Mouse (Mus musculus): ENCODE data around the gene Wdr20. TPM values are rescaled to one million over a fixed set of nuclear protein-coding genes. Genes with fewer than 3 reads are reported as not detected.

Wdr20 gene
- total and polyA plus RNA-seq, 3 experiments: 17.9 to 26.2 (median 22.8) TPM

DNA sequence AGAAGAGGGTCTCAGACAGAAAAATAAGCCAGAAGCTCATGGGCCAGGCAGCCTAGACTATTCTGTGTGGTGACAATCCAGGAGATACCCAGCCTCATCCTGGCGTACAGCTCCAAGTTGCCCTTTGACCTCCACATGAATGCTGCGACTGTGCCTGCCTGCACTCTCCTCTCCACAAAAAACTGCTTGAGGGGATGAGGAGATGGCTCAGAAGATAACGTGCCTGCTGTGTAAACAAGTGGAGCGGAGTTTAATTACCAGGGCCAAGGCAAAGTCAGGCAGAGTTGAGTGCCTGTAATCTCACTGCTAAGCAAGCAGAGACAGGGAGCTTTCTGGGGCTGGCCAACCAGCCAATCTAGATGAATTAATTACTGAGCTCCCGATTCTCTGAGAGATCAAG lies 21.7 kb upstream of the Wdr20 start:
- TF ChIP-seq MAZ (IDR thresholded peaks at IDR 0.05; ENCODE audit: low read depth, low read length): no peak
- in situ Hi-C loops (cut with MboI; ENCODE audit: low pct_ligation_motif_present, low pct_unique_long_range_greater_than_20kb, low sequenced_read_pairs): no loop called here
- H3K4me1 ChIP-seq (ENCODE audit: control insufficient read depth in 1 of 2, insufficient read depth in 2 of 2): no peaks in the 10 kb centered on the region
- peaks cover 10% of the 10 kb centered on the region for H3K9me3 ChIP-seq (replicated peaks; ENCODE audit: low read length)
- no peaks in the 10 kb centered on the region for H3K36me3 ChIP-seq (replicated peaks in 1 of 2; ENCODE audit: control insufficient read depth in 1 of 2, insufficient read depth in 1 of 2, low read length in 1 of 2)
- no peak overlapping the region for H3K4me2 ChIP-seq (ENCODE audit: insufficient read depth, low read depth, poor library complexity, severe bottlenecking)
- H3K27ac ChIP-seq (ENCODE audit: insufficient read depth, low read depth): no peak overlapping the region
- H3K79me2 ChIP-seq (replicated peaks; ENCODE audit: control insufficient read depth, extremely low read depth, insufficient read depth, poor library complexity, severe bottlenecking): no peaks in the 10 kb centered on the region
- no peak overlapping the region for H3K9ac ChIP-seq (ENCODE audit: insufficient read depth, low read depth)
- peaks cover 19% of the 10 kb centered on the region for H3K27me3 ChIP-seq (replicated peaks)
- no peak overlapping the region for H3K4me3 ChIP-seq (replicated peaks in 1 of 3; ENCODE audit: low read depth in 2 of 3, low read length in 2 of 3, poor library complexity in 1 of 3)
- dilution Hi-C loops (cut with MboI; ENCODE audit: extremely low pct_ligation_motif_present, extremely low pct_unique_long_range_greater_than_20kb, low sequenced_read_pairs): no loop called here
- no peak for DNase-seq (ENCODE audit: extremely low read depth)

DNA sequence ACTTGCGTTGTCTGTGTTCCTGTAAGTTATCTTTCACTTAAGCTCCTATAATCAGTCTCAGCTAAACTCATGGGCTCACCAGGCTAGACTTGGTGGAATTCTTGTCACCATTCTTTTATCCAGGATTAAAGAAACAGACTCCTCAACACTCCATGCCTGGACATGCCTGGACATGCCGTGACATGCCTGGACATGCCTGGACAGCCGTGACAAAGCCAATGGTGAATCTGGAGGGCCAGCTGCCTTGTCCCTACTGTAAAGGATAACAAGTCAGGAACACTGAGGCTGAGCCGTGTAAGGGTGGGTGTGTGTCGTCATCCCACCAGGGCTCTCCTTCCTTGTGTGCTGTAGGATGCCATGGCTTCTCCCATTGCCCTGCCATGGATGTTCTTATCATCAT lies 12.7 kb upstream of the Wdr20 start:
- Histone ChIP-seq H3K36me3 (replicated peaks in 1 of 2; ENCODE audit: control insufficient read depth in 1 of 2, insufficient read depth in 1 of 2, low read length in 1 of 2) (no peaks in the 10 kb centered on the region), H3K4me3 (replicated peaks in 1 of 3; ENCODE audit: low read depth in 2 of 3, low read length in 2 of 3, poor library complexity in 1 of 3) (no peak overlapping the region), H3K27ac (ENCODE audit: insufficient read depth, low read depth) (peak overlapping the region; percentile 77), H3K4me1 (ENCODE audit: control insufficient read depth in 1 of 2, insufficient read depth in 2 of 2) (peaks cover 6 to 36% of the 10 kb centered on the region in 2 experiments), H3K27me3 (replicated peaks) (peaks cover 10% of the 10 kb centered on the region), H3K4me2 (ENCODE audit: insufficient read depth, low read depth, poor library complexity, severe bottlenecking) (no peak overlapping the region), H3K79me2 (replicated peaks; ENCODE audit: control insufficient read depth, extremely low read depth, insufficient read depth, poor library complexity, severe bottlenecking) (no peaks in the 10 kb centered on the region), H3K9me3 (replicated peaks; ENCODE audit: low read length) (peaks cover 13% of the 10 kb centered on the region), H3K9ac (ENCODE audit: insufficient read depth, low read depth) (no peak overlapping the region)
- dilution Hi-C loops (cut with MboI; ENCODE audit: extremely low pct_ligation_motif_present, extremely low pct_unique_long_range_greater_than_20kb, low sequenced_read_pairs) (no loop called here), in situ Hi-C loops (cut with MboI; ENCODE audit: low pct_ligation_motif_present, low pct_unique_long_range_greater_than_20kb, low sequenced_read_pairs) (no loop called here)
- TF ChIP-seq CHD1 (IDR thresholded peaks at IDR 0.05; ENCODE audit: low read depth, low read length): peak; percentile 91; the same call in 1 of the 2 replicates
- TF ChIP-seq MAFK (IDR thresholded peaks at IDR 0.05; ENCODE audit: insufficient replicate concordance, low read length): no peak
- DNase-seq (ENCODE audit: extremely low read depth): no peak

DNA sequence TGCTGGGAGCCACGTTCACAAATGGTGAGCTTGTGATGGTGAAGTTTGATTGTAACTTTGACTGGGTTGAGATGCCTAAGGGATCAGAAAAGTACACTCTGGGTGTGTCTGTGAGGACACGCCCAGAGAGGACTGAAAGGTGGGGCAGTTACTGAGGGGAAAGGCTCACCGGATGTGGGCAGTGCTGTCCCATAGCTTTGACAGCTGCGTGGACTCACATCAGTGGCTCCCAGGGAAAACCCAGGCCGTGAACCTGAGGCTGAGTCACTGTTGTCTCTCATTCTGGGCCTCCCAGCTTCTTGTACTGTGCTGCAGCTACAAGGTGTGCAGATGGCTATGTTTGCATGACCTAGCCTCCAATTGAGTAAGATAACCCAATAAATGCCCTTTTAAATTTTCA lies 12.3 kb upstream of the Wdr20 start:
- Histone ChIP-seq H3K79me2 (replicated peaks; ENCODE audit: control insufficient read depth, extremely low read depth, insufficient read depth, poor library complexity, severe bottlenecking) (no peaks in the 10 kb centered on the region), H3K4me3 (replicated peaks in 1 of 3; ENCODE audit: low read depth in 2 of 3, low read length in 2 of 3, poor library complexity in 1 of 3) (no peak overlapping the region), H3K4me2 (ENCODE audit: insufficient read depth, low read depth, poor library complexity, severe bottlenecking) (no peak overlapping the region), H3K27me3 (replicated peaks) (peaks cover 5% of the 10 kb centered on the region), H3K9me3 (replicated peaks; ENCODE audit: low read length) (peaks cover 13% of the 10 kb centered on the region), H3K27ac (ENCODE audit: insufficient read depth, low read depth) (peak overlapping the region; percentile 77), H3K4me1 (ENCODE audit: control insufficient read depth in 1 of 2, insufficient read depth in 2 of 2) (peaks cover 6 to 36% of the 10 kb centered on the region in 2 experiments), H3K36me3 (replicated peaks in 1 of 2; ENCODE audit: control insufficient read depth in 1 of 2, insufficient read depth in 1 of 2, low read length in 1 of 2) (no peaks in the 10 kb centered on the region), H3K9ac (ENCODE audit: insufficient read depth, low read depth) (no peak overlapping the region)
- in situ Hi-C loops (cut with MboI; ENCODE audit: low pct_ligation_motif_present, low pct_unique_long_range_greater_than_20kb, low sequenced_read_pairs) (no loop called here), dilution Hi-C loops (cut with MboI; ENCODE audit: extremely low pct_ligation_motif_present, extremely low pct_unique_long_range_greater_than_20kb, low sequenced_read_pairs) (no loop called here)
- peak; percentile 73 for DNase-seq (ENCODE audit: extremely low read depth)
- TF ChIP-seq POLR2AphosphoS2 (IDR thresholded peaks at IDR 0.05; ENCODE audit: low read depth, low read length): no peak
- TF ChIP-seq TBP (conservative IDR thresholded peaks at IDR 0.05; ENCODE audit: low read depth, low read length): no peak
- TF ChIP-seq NELFE (IDR thresholded peaks at IDR 0.05; ENCODE audit: low read depth, low read length): no peak
- TF ChIP-seq E2F4 (IDR thresholded peaks at IDR 0.05; ENCODE audit: insufficient replicate concordance, low read depth, low read length): no peak
- TF ChIP-seq GABPA (IDR thresholded peaks at IDR 0.05; ENCODE audit: insufficient replicate concordance, low read depth, low read length): no peak
- no peak for TF ChIP-seq RCOR1 (conservative IDR thresholded peaks at IDR 0.05; ENCODE audit: low read depth, low read length)
- TF ChIP-seq USF2 (conservative IDR thresholded peaks at IDR 0.05; ENCODE audit: low read depth, low read length): no peak
- TF ChIP-seq CHD1 (IDR thresholded peaks at IDR 0.05; ENCODE audit: low read depth, low read length): no peak
- TF ChIP-seq ZMIZ1 (IDR thresholded peaks at IDR 0.05; ENCODE audit: low read depth, low read length): no peak
- TF ChIP-seq MAFK (IDR thresholded peaks at IDR 0.05; ENCODE audit: insufficient replicate concordance, low read length): 0 out of 2 replicates have a peak, but pooled peaks have one; percentile 26
- no peak for TF ChIP-seq MYC (IDR thresholded peaks at IDR 0.05; ENCODE audit: low read depth, low read length)
- TF ChIP-seq CTCF (conservative IDR thresholded peaks at IDR 0.05 in 1 of 2, IDR thresholded peaks at IDR 0.05 in 1 of 2; ENCODE audit: low read depth in 2 of 2, low read length in 2 of 2): no peak
- TF ChIP-seq MEF2A (IDR thresholded peaks at IDR 0.05; ENCODE audit: borderline replicate concordance, low read depth, low read length): peak; percentile 44; the same call in 1 of the 2 replicates
- no peak for TF ChIP-seq SMC3 (IDR thresholded peaks at IDR 0.05; ENCODE audit: low read depth, low read length)
- no peak for TF ChIP-seq UBTF (IDR thresholded peaks at IDR 0.05; ENCODE audit: low read depth, low read length)
- no peak for TF ChIP-seq NRF1 (IDR thresholded peaks at IDR 0.05; ENCODE audit: low read depth, low read length)
- no peak for TF ChIP-seq MAX (IDR thresholded peaks at IDR 0.05; ENCODE audit: low read length)
- TF ChIP-seq PAX5 (IDR thresholded peaks at IDR 0.05; ENCODE audit: low read length): no peak
- TF ChIP-seq ZNF384 (IDR thresholded peaks at IDR 0.05; ENCODE audit: low read depth, low read length): no peak
- TF ChIP-seq HCFC1 (IDR thresholded peaks at IDR 0.05; ENCODE audit: low read depth, low read length): no peak
- peak; percentile 53 for TF ChIP-seq BHLHE40 (IDR thresholded peaks at IDR 0.05; ENCODE audit: low read depth, low read length)
- no peak for TF ChIP-seq USF1 (IDR thresholded peaks at IDR 0.05; ENCODE audit: low read depth, low read length)
- 0 out of 2 replicates have a peak, but pooled peaks have one; percentile 40 for TF ChIP-seq MXI1 (IDR thresholded peaks at IDR 0.05; ENCODE audit: low read depth, low read length)
- TF ChIP-seq JUND (conservative IDR thresholded peaks at IDR 0.05; ENCODE audit: low read depth, low read length): no peak
- TF ChIP-seq ZKSCAN1 (IDR thresholded peaks at IDR 0.05; ENCODE audit: borderline replicate concordance, low read depth, low read length): no peak

Data from CH12.LX (cell line).